In genomic region chr1:133840530-133840929, GRCm38 (mm10) we compare ENCODE assay signal across 18 mouse cellular contexts. TPM values are rescaled to one million over a fixed set of nuclear protein-coding genes. Genes with fewer than 3 reads are reported as not detected.
DNase-seq lines count a peak whose midpoint lies in the region; ATAC-seq and TF ChIP-seq lines count a peak whose summit lies in the region.
"Had no signal": no experiment of that assay in that cellular context is flagged by ENCODE, and none has a peak within 500 bp of the region (broad histone marks: within the 10 kb centered on the region; RNA-seq: fewer than 3 reads in every experiment).

No protein-coding gene starts in this region.

- no peaks in the 10 kb centered on the region for H3K27me3 ChIP-seq in midbrain, embryonic 13.5 days
- 0 out of 2 replicates have a peak, but pooled peaks cover 7% of the 10 kb centered on the region for H3K27me3 ChIP-seq in midbrain, embryonic 10.5 days (ENCODE audit: low read depth, poor library complexity, severe bottlenecking)
- no peaks in the 10 kb centered on the region for H3K27me3 ChIP-seq in embryonic facial prominence, embryonic 14.5 days (replicated peaks; ENCODE audit: control insufficient read depth, insufficient read depth, low read length)
- H3K27me3 ChIP-seq in hindbrain, embryonic 15.5 days: no peaks in the 10 kb centered on the region
- no peaks in the 10 kb centered on the region for H3K27me3 ChIP-seq in midbrain, postnatal 0 days (ENCODE audit: insufficient read depth, low read length)
- H3K27me3 ChIP-seq: embryonic facial prominence, embryonic 13.5 days had no signal

- no peaks in the 10 kb centered on the region for H3K9me3 ChIP-seq in midbrain, embryonic 13.5 days
- H3K9me3 ChIP-seq in midbrain, embryonic 10.5 days (replicated peaks): no peaks in the 10 kb centered on the region
- H3K9me3 ChIP-seq in embryonic facial prominence, embryonic 14.5 days (ENCODE audit: control insufficient read depth, low read length): no peaks in the 10 kb centered on the region
- H3K9me3 ChIP-seq in hindbrain, embryonic 15.5 days: no peaks in the 10 kb centered on the region
- no peaks in the 10 kb centered on the region for H3K9me3 ChIP-seq in midbrain, postnatal 0 days (ENCODE audit: low read length)
- H3K9me3 ChIP-seq: embryonic facial prominence, embryonic 13.5 days; liver, embryonic 12.5 days had no signal

- ATAC-seq in midbrain, embryonic 13.5 days: peak; percentile 49; the same call in 1 of the 2 replicates
- peak; percentile 27; the same call in 1 of the 2 replicates for ATAC-seq in embryonic facial prominence, embryonic 14.5 days (ENCODE audit: low read depth)
- peak; percentile 15; the same call in 1 of the 2 replicates for ATAC-seq in hindbrain, embryonic 15.5 days (ENCODE audit: low FRiP score, low read depth)
- peak; percentile 48; the same call in 1 of the 2 replicates for ATAC-seq in midbrain, postnatal 0 days (ENCODE audit: low FRiP score)
- ATAC-seq: inflammation-experienced regulatory T-cells, adult 6 months; liver, embryonic 12.5 days had no signal

- no peak for TF ChIP-seq CTCF in midbrain, postnatal 0 days (IDR thresholded peaks at IDR 0.05)

- no peak overlapping the region for H3K9ac ChIP-seq in midbrain, embryonic 13.5 days (replicated peaks)
- H3K9ac ChIP-seq in embryonic facial prominence, embryonic 14.5 days (ENCODE audit: low read depth, low read length): no peak overlapping the region
- H3K9ac ChIP-seq in hindbrain, embryonic 15.5 days: no peak overlapping the region
- no peak overlapping the region for H3K9ac ChIP-seq in midbrain, postnatal 0 days (replicated peaks; ENCODE audit: low read length, poor library complexity, severe bottlenecking)
- H3K9ac ChIP-seq: embryonic facial prominence, embryonic 13.5 days; liver, embryonic 12.5 days had no signal

- no peak for DNase-seq in midbrain, embryonic 10.5 days (ENCODE audit: low spot score)
- no peak for DNase-seq in embryonic facial prominence, embryonic 14.5 days (ENCODE audit: low spot score)
- DNase-seq in midbrain, postnatal 0 days (ENCODE audit: low spot score): peak; percentile 50
- DNase-seq in gastrocnemius, adult 18-20 months (ENCODE audit: low spot score): no peak
- DNase-seq in thymus, postnatal 10 days (ENCODE audit: low spot score in 2 of 2): no peak
- DNase-seq: cerebellum, adult 9-10 months; heart, postnatal 14 days; kidney, adult 2 months; lung, adult 2 months; lung, postnatal 36 days; thymus, postnatal 4 days had no signal

- 34% methylated on average over 12 of the region's 12 CpGs for WGBS in midbrain, embryonic 13.5 days
- WGBS in midbrain, embryonic 10.5 days: 63% methylated on average over 12 of the region's 12 CpGs
- WGBS in embryonic facial prominence, embryonic 14.5 days: 44% methylated on average over 12 of the region's 12 CpGs
- WGBS in hindbrain, embryonic 15.5 days: 33% methylated on average over 12 of the region's 12 CpGs
- WGBS in midbrain, postnatal 0 days: 35% methylated on average over 12 of the region's 12 CpGs

- H3K4me3 ChIP-seq in midbrain, embryonic 13.5 days (replicated peaks): no peak overlapping the region
- H3K4me3 ChIP-seq in midbrain, embryonic 10.5 days: no peak overlapping the region
- H3K4me3 ChIP-seq in embryonic facial prominence, embryonic 14.5 days (ENCODE audit: low read depth, low read length): no peak overlapping the region
- H3K4me3 ChIP-seq in hindbrain, embryonic 15.5 days: no peak overlapping the region
- H3K4me3 ChIP-seq in midbrain, postnatal 0 days (ENCODE audit: low read depth, low read length): no peak overlapping the region
- H3K4me3 ChIP-seq: embryonic facial prominence, embryonic 13.5 days; liver, embryonic 12.5 days; myocyte had no signal

- H3K27ac ChIP-seq in midbrain, embryonic 13.5 days: peak overlapping the region; percentile 9; the same call in 1 of the 2 replicates
- H3K27ac ChIP-seq in midbrain, embryonic 10.5 days (replicated peaks): no peak overlapping the region
- no peak overlapping the region for H3K27ac ChIP-seq in embryonic facial prominence, embryonic 14.5 days (replicated peaks; ENCODE audit: low read depth, low read length)
- H3K27ac ChIP-seq in hindbrain, embryonic 15.5 days (replicated peaks): no peak overlapping the region
- no peak overlapping the region for H3K27ac ChIP-seq in midbrain, postnatal 0 days (ENCODE audit: low read depth, low read length)
- H3K27ac ChIP-seq: liver, embryonic 12.5 days had no signal

- H3K4me1 ChIP-seq in midbrain, embryonic 13.5 days (replicated peaks): peaks cover 24% of the 10 kb centered on the region
- H3K4me1 ChIP-seq in midbrain, embryonic 10.5 days: peaks cover 42% of the 10 kb centered on the region
- peaks cover 12% of the 10 kb centered on the region; the same call in 1 of the 2 replicates for H3K4me1 ChIP-seq in embryonic facial prominence, embryonic 14.5 days (ENCODE audit: control insufficient read depth, insufficient read depth, low read length)
- peaks cover 27% of the 10 kb centered on the region for H3K4me1 ChIP-seq in hindbrain, embryonic 15.5 days (replicated peaks)
- H3K4me1 ChIP-seq in midbrain, postnatal 0 days (ENCODE audit: insufficient read depth, low read length): 0 out of 2 replicates have a peak, but pooled peaks cover 7% of the 10 kb centered on the region

- no peak overlapping the region for H3K4me2 ChIP-seq in midbrain, embryonic 13.5 days (replicated peaks)
- H3K4me2 ChIP-seq in embryonic facial prominence, embryonic 14.5 days (ENCODE audit: low read depth, low read length): no peak overlapping the region
- H3K4me2 ChIP-seq in hindbrain, embryonic 15.5 days: no peak overlapping the region
- no peak overlapping the region for H3K4me2 ChIP-seq in midbrain, postnatal 0 days (ENCODE audit: low read depth, low read length, poor library complexity, severe bottlenecking)
- H3K4me2 ChIP-seq: embryonic facial prominence, embryonic 13.5 days; heart, embryonic 11.5 days; liver, embryonic 12.5 days had no signal

- H3K36me3 ChIP-seq in midbrain, embryonic 13.5 days: no peaks in the 10 kb centered on the region
- H3K36me3 ChIP-seq in midbrain, embryonic 10.5 days: no peaks in the 10 kb centered on the region
- no peaks in the 10 kb centered on the region for H3K36me3 ChIP-seq in embryonic facial prominence, embryonic 14.5 days (ENCODE audit: control insufficient read depth, insufficient read depth, low read length)
- H3K36me3 ChIP-seq in hindbrain, embryonic 15.5 days: no peaks in the 10 kb centered on the region
- no peaks in the 10 kb centered on the region for H3K36me3 ChIP-seq in midbrain, postnatal 0 days (ENCODE audit: insufficient read depth, low read length)
- H3K36me3 ChIP-seq: embryonic facial prominence, embryonic 13.5 days; liver, embryonic 12.5 days had no signal

RNA-seq across cellular contexts. Expression of gene Atp2b4, which starts 39.7 kb away (rescaled TPM):
- polyA plus RNA-seq in midbrain, embryonic 13.5 days (2015; fragmentation: Nextera tagmentation; extraction: Ambion mirVana): 7.8 and 8.2 TPM in 2 replicates
- 3.0 and 5.7 TPM in 2 replicates for polyA plus RNA-seq in midbrain, embryonic 10.5 days (2016; fragmentation: Nextera tagmentation; extraction: Ambion mirVana)
- polyA plus RNA-seq in embryonic facial prominence, embryonic 14.5 days (2014; fragmentation: Nextera tagmentation; extraction: Ambion mirVana): 22.9 and 23.4 TPM in 2 replicates
- polyA plus RNA-seq in hindbrain, embryonic 15.5 days (2015; fragmentation: Nextera tagmentation; extraction: Ambion mirVana): 11.8 and 12.4 TPM in 2 replicates
- 48.3 and 62.3 TPM in 2 replicates for total RNA-seq in midbrain, postnatal 0 days (2014; rRNA removed)
- polyA plus RNA-seq in midbrain, postnatal 0 days (2015; fragmentation: Nextera tagmentation; extraction: Ambion mirVana): 11.3 and 12.1 TPM in 2 replicates
- total RNA-seq in gastrocnemius, adult 18-20 months (2021): 10 to 100 TPM in 1 of 2 experiments, 1 to 10 TPM in 1; 7.1 to 11.6 TPM
